ENCODE assay signal across 28 mouse cellular contexts in the genomic region with DNA sequence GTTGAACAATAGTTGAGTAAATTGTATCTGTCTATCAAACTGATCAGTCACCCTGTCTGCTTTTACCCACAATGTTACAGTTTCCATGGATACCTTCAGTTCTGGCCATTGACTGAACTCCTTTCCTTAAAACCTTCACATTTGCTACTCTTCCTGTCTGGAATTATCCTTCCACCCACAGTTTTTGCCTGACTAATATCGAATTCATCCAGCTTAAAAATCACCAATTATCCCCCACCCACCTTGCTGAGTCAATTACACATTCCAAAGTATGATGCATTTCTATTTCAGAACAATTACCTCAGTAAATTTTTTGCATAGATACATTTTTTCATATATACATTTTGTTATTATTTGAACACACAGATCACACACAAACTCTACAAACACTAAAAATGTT.
"Had no signal": no experiment of that assay in that cellular context is flagged by ENCODE, and none has a peak within 500 bp of the region (broad histone marks: within the 10 kb centered on the region; RNA-seq: fewer than 3 reads in every experiment).

No protein-coding gene starts in this region.

- H3K9ac ChIP-seq: heart, embryonic 13.5 days; heart, embryonic 15.5 days; hindbrain, embryonic 13.5 days; hindbrain, embryonic 15.5 days; kidney, embryonic 15.5 days; limb, embryonic 13.5 days; limb, embryonic 15.5 days; liver, embryonic 12.5 days; liver, embryonic 14.5 days had no signal

- H3K36me3 ChIP-seq: heart, embryonic 13.5 days; heart, embryonic 15.5 days; hindbrain, embryonic 13.5 days; hindbrain, embryonic 15.5 days; kidney, embryonic 15.5 days; limb, embryonic 13.5 days; limb, embryonic 15.5 days; liver, embryonic 12.5 days had no signal

- H3K27ac ChIP-seq: gastrocnemius, adult 2 months; heart, adult 2 months; heart, embryonic 13.5 days; heart, embryonic 15.5 days; hindbrain, embryonic 13.5 days; hindbrain, embryonic 15.5 days; hindbrain, postnatal 0 days; kidney, embryonic 15.5 days; kidney, postnatal 0 days; limb, embryonic 13.5 days; limb, embryonic 15.5 days; liver, embryonic 12.5 days; liver, embryonic 14.5 days had no signal

- H3K4me2 ChIP-seq: heart, embryonic 11.5 days; heart, embryonic 13.5 days; heart, embryonic 15.5 days; hindbrain, embryonic 13.5 days; hindbrain, embryonic 15.5 days; kidney, embryonic 15.5 days; limb, embryonic 13.5 days; limb, embryonic 15.5 days; liver, embryonic 12.5 days had no signal

- H3K4me1 ChIP-seq: heart, embryonic 13.5 days; heart, embryonic 15.5 days; hindbrain, embryonic 13.5 days; hindbrain, embryonic 15.5 days; kidney, embryonic 15.5 days; limb, embryonic 13.5 days; limb, embryonic 15.5 days; liver, embryonic 12.5 days had no signal

- H3K27me3 ChIP-seq: heart, embryonic 13.5 days; heart, embryonic 15.5 days; hindbrain, embryonic 13.5 days; hindbrain, embryonic 15.5 days; kidney, embryonic 15.5 days; limb, embryonic 13.5 days; limb, embryonic 15.5 days; liver, embryonic 12.5 days had no signal

- DNase-seq: gastrocnemius, adult 2 months; gastrocnemius, postnatal 10 days; gastrocnemius, postnatal 25 days; heart, adult 11 months; heart, adult 2 months; heart, postnatal 14 days; heart, postnatal 36 days; kidney, adult 11 months; kidney, adult 2 months; kidney, adult 9 months; kidney, postnatal 14 days; kidney, postnatal 36 days; layer of hippocampus, adult 9-11 months; layer of hippocampus, postnatal 36 days; left cerebral cortex, postnatal 4 days had no signal

- ATAC-seq: hindbrain, postnatal 0 days; intestine, embryonic 16.5 days; liver, embryonic 12.5 days had no signal

- H3K9me3 ChIP-seq: heart, embryonic 13.5 days; heart, embryonic 15.5 days; hindbrain, embryonic 13.5 days; hindbrain, embryonic 15.5 days; kidney, embryonic 15.5 days; limb, embryonic 13.5 days; limb, embryonic 15.5 days; liver, embryonic 12.5 days had no signal

- H3K4me3 ChIP-seq: gastrocnemius, adult 2 months; heart, adult 2 months; heart, embryonic 13.5 days; heart, embryonic 15.5 days; hindbrain, embryonic 13.5 days; hindbrain, embryonic 15.5 days; kidney, embryonic 15.5 days; limb, embryonic 13.5 days; limb, embryonic 15.5 days; liver, embryonic 12.5 days had no signal
